Mouse (Mus musculus) hindbrain, embryonic 10.5 days (tissue): ENCODE results near the gene Cnpy1. TPM values are rescaled to one million over a fixed set of nuclear protein-coding genes. Genes with fewer than 3 reads are reported as not detected.
A peak's percentile ranks its signal among the peaks of the same experiment; 100 is the strongest.

Source experiments
- DNase-seq: peaks from one replicate; pipeline ENCODE4 v3.0.0-alpha.2; 2017; ENCODE audit warnings: low spot score
- H3K27ac ChIP-seq: fragments of 300-500 bp; sonication (generic); 2 replicates; pipeline ENCODE4 v1.5.1; 2016; ENCODE audit warnings: mild to moderate bottlenecking, moderate library complexity
- H3K27me3 ChIP-seq: fragments of 300-500 bp; sonication (generic); 2 replicates; pipeline ENCODE4 v1.6.1; 2016; ENCODE audit warnings: mild to moderate bottlenecking; ENCODE audit not compliant: poor library complexity, insufficient read depth, severe bottlenecking
- H3K36me3 ChIP-seq: fragments of 300-500 bp; sonication (generic); 2 replicates; pipeline ENCODE4 v1.6.1; 2016; ENCODE audit warnings: mild to moderate bottlenecking, moderate library complexity
- H3K4me1 ChIP-seq: fragments of 300-500 bp; sonication (generic); replicated peaks from 2 replicates; pipeline ENCODE4 v1.6.1; 2016; ENCODE audit warnings: mild to moderate bottlenecking
- H3K4me3 ChIP-seq: fragments of 300-500 bp; sonication (generic); 2 replicates; pipeline ENCODE4 v1.5.1; 2016; ENCODE audit warnings: mild to moderate bottlenecking, moderate library complexity
- H3K9me3 ChIP-seq: fragments of 300-500 bp; sonication (generic); 2 replicates; pipeline ENCODE4 v1.6.1; 2016; ENCODE audit warnings: mild to moderate bottlenecking, moderate library complexity
- WGBS: fragments of 180-500 bp; shearing (Covaris S2); methylation state at CpG from one replicate; pipeline ENCODE4 v1.1.7; 2016; 5-methylcytosine and 5-hydroxymethylcytosine counted together
- polyA plus RNA-seq: library from polyadenylated mRNA; unstranded; fragments of >200 nt; fragmentation: Nextera tagmentation; extraction: Ambion mirVana; gene quantifications from 2 replicates; pipeline ENCODE4 v1.2.1, GENCODE M21; 2016

The Cnpy1 gene
- polyA plus RNA-seq, 1 experiment from 2014 or later, result 46.7 TPM

DNA sequence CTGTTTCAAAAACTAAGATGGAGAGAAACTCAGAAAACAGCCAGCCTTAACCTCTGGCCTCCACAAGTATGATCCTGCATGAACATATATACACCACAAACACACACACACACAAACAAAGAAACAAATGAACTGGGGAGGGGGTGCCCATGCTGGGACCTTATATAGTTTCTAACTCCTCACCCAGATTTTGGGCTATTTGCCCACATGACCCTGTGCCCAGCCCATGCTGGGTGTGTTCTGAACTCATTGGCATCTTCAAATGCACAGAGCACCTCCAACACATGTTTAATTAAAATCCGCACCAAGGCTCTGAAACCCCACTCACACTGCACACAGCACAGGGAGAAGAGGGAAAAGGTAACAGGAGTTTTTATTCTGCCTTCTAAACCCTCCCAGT is 14.3 kb upstream of the Cnpy1 start:
- no peaks in the 10 kb centered on the region for H3K36me3 ChIP-seq
- H3K27me3 ChIP-seq, result no peaks in the 10 kb centered on the region; the same call in none of the 2 replicates
- no peak overlapping the region for H3K27ac ChIP-seq
- WGBS, result 88% methylated on average over 1 of the region's 1 CpGs
- H3K9me3 ChIP-seq, result no peaks in the 10 kb centered on the region
- DNase-seq, result no peak
- H3K4me1 ChIP-seq, result peaks cover 15% of the 10 kb centered on the region
- no peak overlapping the region for H3K4me3 ChIP-seq

GRCm38 (mm10) chr5:28259385-28259784 is 13.8 kb upstream of the Cnpy1 start:
- WGBS, result 63% methylated on average over 1 of the region's 1 CpGs
- H3K4me3 ChIP-seq, result no peak overlapping the region
- H3K27me3 ChIP-seq, result no peaks in the 10 kb centered on the region; the same call in none of the 2 replicates
- no peaks in the 10 kb centered on the region for H3K36me3 ChIP-seq
- no peak for DNase-seq
- peaks cover 15% of the 10 kb centered on the region for H3K4me1 ChIP-seq
- H3K9me3 ChIP-seq, result no peaks in the 10 kb centered on the region
- no peak overlapping the region for H3K27ac ChIP-seq

DNA sequence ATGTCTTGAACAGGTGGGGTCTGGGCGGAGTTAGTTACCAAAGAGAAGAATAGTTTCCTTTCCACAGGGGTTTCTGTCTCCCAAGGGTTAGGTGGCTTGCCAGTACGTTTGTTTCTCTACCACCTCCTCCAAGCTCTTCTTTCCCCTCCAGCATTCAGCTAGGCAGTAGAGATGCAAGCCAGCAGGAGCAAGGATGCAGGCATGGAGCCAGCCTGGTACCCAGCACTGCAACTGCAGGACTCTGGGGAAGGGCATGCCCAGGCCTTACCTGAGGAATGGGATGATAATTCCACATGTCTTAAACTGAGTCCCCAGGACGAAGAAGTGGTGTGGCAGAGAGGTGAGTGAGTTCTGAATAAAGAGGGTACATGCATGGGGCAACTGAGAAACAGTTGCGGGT is 12.2 kb upstream of the Cnpy1 start:
- Histone ChIP-seq H3K27me3 (no peaks in the 10 kb centered on the region; the same call in none of the 2 replicates), H3K4me3 (no peak overlapping the region), H3K27ac (no peak overlapping the region), H3K36me3 (no peaks in the 10 kb centered on the region), H3K9me3 (no peaks in the 10 kb centered on the region), H3K4me1 (peaks cover 12% of the 10 kb centered on the region; the same call in 1 of the 2 replicates)
- no peak for DNase-seq
- WGBS, result 76% methylated on average over 4 of the region's 4 CpGs

DNA sequence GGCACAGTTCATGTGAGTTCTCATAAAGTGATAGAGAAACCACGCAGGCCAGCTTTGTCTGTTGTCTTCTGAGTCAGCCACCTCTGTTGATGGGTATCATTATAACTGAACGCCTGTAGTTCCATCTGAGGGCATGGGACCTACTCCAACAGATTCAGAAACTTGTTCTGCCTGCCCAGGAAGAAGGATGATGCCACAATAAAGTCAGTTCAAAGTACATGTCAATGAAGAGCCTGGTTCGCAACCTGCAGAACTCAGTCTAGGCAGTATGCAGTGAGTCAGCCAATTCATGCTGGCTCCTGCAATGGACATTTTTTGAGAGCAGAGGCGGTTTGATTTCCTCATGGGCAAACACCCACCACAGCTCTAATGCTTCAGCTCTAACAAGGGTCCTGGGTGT is 7.4 kb upstream of the Cnpy1 start:
- Histone ChIP-seq H3K36me3 (no peaks in the 10 kb centered on the region), H3K4me3 (no peak overlapping the region), H3K27ac (no peak overlapping the region), H3K4me1 (peaks cover 18% of the 10 kb centered on the region), H3K27me3 (peaks cover 5% of the 10 kb centered on the region; the same call in 1 of the 2 replicates), H3K9me3 (no peaks in the 10 kb centered on the region)
- 89% methylated on average over 4 of the region's 4 CpGs for WGBS
- no peak for DNase-seq

- Histone ChIP-seq H3K9me3 (no peaks in the 10 kb centered on the region), H3K27me3 (peaks cover 5% of the 10 kb centered on the region; the same call in 1 of the 2 replicates)
- WGBS, result 88% methylated on average over 4 of the region's 4 CpGs
Observed at GRCm38 (mm10) chr5:28252260-28252659, 6.7 kb upstream of the Cnpy1 start.

DNA sequence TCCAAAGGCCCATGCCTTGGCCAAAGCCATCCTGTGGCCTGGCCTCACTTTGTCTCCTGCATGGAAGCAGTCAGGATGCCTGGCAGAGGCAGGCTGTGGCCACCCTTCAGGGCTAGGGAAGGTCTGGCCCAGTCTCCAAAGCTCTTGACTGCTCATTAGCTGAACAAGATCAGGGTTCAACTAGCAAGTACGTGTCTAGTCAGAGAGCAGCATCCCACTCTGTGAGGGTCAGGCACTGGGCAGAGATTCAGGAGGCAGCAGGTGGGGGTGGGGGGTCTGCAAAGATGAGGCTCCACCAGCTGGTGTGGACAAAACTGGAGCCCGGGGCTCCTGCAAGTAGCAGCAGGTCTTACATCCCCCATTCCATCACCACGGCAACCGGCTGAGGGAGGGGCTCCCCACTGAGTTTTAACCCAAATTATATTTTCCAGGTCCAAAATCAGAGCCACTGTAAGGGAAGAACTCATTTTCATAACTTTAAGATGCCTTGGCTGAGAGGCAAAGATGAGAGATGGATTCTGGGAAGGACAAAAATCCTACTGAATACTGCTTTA is 5.7 kb upstream of the Cnpy1 start:
- WGBS, result 49% methylated on average over 4 of the region's 4 CpGs
- peak; percentile 5 for DNase-seq
- Histone ChIP-seq H3K4me3 (no peak overlapping the region), H3K27me3 (peaks cover 5% of the 10 kb centered on the region; the same call in 1 of the 2 replicates), H3K4me1 (peaks cover 22% of the 10 kb centered on the region), H3K36me3 (no peaks in the 10 kb centered on the region), H3K27ac (peak overlapping the region; percentile 53; the same call in 1 of the 2 replicates), H3K9me3 (no peaks in the 10 kb centered on the region)

More at GRCm38 (mm10) chr5:28252260-28252659, 6.7 kb upstream of the Cnpy1 start:
- DNase-seq, result no peak
- H3K4me1 ChIP-seq, result peaks cover 22% of the 10 kb centered on the region
- H3K27ac ChIP-seq, result no peak overlapping the region
- no peak overlapping the region for H3K4me3 ChIP-seq
- no peaks in the 10 kb centered on the region for H3K36me3 ChIP-seq

- H3K9me3 ChIP-seq, result no peaks in the 10 kb centered on the region
- peaks cover 5% of the 10 kb centered on the region; the same call in 1 of the 2 replicates for H3K27me3 ChIP-seq
- no peaks in the 10 kb centered on the region for H3K36me3 ChIP-seq
- peaks cover 22% of the 10 kb centered on the region for H3K4me1 ChIP-seq
- H3K4me3 ChIP-seq, result no peak overlapping the region
- H3K27ac ChIP-seq, result no peak overlapping the region
- DNase-seq, result no peak
- 87% methylated on average over 2 of the region's 2 CpGs for WGBS
Observed at GRCm38 (mm10) chr5:28250479-28250878, 4.9 kb upstream of the Cnpy1 start.

- no peaks in the 10 kb centered on the region for H3K36me3 ChIP-seq
- no peak overlapping the region for H3K4me3 ChIP-seq
- no peak for DNase-seq
- H3K4me1 ChIP-seq, result peaks cover 6% of the 10 kb centered on the region; the same call in 1 of the 2 replicates
- 68% methylated on average over 4 of the region's 4 CpGs for WGBS
- H3K9me3 ChIP-seq, result no peaks in the 10 kb centered on the region
- H3K27me3 ChIP-seq, result peaks cover 5% of the 10 kb centered on the region; the same call in 1 of the 2 replicates
- no peak overlapping the region for H3K27ac ChIP-seq
Observed at GRCm38 (mm10) chr5:28245121-28245520, 485 bp downstream of the Cnpy1 start.

GRCm38 (mm10) chr5:28243501-28244177 is 2.0 kb downstream of the Cnpy1 start:
- no peak for DNase-seq
- H3K4me1 ChIP-seq, result peaks cover 6% of the 10 kb centered on the region; the same call in 1 of the 2 replicates
- H3K9me3 ChIP-seq, result no peaks in the 10 kb centered on the region
- WGBS, result 81% methylated on average over 8 of the region's 8 CpGs
- H3K27ac ChIP-seq, result no peak overlapping the region
- H3K36me3 ChIP-seq, result no peaks in the 10 kb centered on the region
- H3K27me3 ChIP-seq, result no peaks in the 10 kb centered on the region
- H3K4me3 ChIP-seq, result no peak overlapping the region

- H3K9me3 ChIP-seq, result no peaks in the 10 kb centered on the region
- H3K4me1 ChIP-seq, result peaks cover 22% of the 10 kb centered on the region
- H3K36me3 ChIP-seq, result no peaks in the 10 kb centered on the region
- peaks cover 8% of the 10 kb centered on the region; the same call in 1 of the 2 replicates for H3K27me3 ChIP-seq
- no peak for DNase-seq
- no peak overlapping the region for H3K27ac ChIP-seq
- 83% methylated on average over 4 of the region's 4 CpGs for WGBS
- no peak overlapping the region for H3K4me3 ChIP-seq
Observed at GRCm38 (mm10) chr5:28241423-28241822, 4.2 kb downstream of the Cnpy1 start.

DNA sequence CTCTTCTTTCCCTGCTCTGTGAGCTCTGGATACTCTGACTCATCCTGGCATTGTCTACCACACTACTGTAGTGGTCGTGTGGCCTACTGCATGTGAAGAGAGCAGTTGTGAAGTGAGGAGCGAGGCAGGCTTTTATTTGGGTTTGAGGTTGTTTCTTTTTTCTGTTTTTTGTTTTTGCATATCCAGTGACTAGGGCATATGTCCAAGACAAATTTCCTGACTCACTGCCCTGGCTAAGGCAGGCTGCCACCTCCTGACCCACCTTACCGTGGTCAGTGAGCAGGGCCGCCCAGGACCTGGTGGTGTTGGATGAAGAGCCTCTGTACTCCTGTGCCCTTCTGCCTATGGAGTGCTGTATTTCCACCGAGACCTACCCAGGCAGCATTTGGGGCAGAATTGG is 5.8 kb downstream of the Cnpy1 start:
- H3K36me3 ChIP-seq, result no peaks in the 10 kb centered on the region
- WGBS, result 86% methylated on average over 5 of the region's 5 CpGs
- H3K4me3 ChIP-seq, result no peak overlapping the region
- no peak overlapping the region for H3K27ac ChIP-seq
- DNase-seq, result no peak
- peaks cover 34% of the 10 kb centered on the region for H3K4me1 ChIP-seq
- H3K9me3 ChIP-seq, result no peaks in the 10 kb centered on the region
- H3K27me3 ChIP-seq, result peaks cover 8% of the 10 kb centered on the region; the same call in 1 of the 2 replicates

- Histone ChIP-seq H3K4me1 (peaks cover 34% of the 10 kb centered on the region), H3K27me3 (peaks cover 8% of the 10 kb centered on the region; the same call in 1 of the 2 replicates), H3K27ac (no peak overlapping the region), H3K36me3 (no peaks in the 10 kb centered on the region), H3K9me3 (no peaks in the 10 kb centered on the region), H3K4me3 (no peak overlapping the region)
- 90% methylated on average over 5 of the region's 5 CpGs for WGBS
- no peak for DNase-seq
Observed at GRCm38 (mm10) chr5:28238876-28239275, 6.7 kb downstream of the Cnpy1 start.

DNA sequence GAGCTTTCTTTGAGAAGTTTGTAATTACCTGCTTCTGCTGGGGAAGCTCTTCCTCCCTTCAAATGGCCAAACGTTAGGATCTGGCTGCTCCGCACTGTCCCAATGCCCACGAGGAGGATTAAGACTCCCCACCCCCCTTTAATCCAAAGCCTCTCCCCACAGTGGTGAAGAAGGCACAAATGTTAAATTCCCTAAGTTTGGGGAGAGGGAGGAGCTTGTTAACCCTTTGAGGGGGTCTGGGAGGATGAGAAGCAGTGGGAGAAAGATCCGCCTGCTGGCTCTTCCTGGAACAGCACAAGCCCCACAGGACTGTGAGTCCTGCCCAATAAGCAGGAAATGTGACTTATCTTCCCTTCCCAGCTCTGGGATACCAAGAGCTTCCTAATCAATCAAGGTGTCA is 7.5 kb downstream of the Cnpy1 start:
- H3K4me1 ChIP-seq, result peaks cover 34% of the 10 kb centered on the region
- H3K9me3 ChIP-seq, result no peaks in the 10 kb centered on the region
- 11% methylated on average over 4 of the region's 4 CpGs for WGBS
- H3K27me3 ChIP-seq, result peaks cover 8% of the 10 kb centered on the region; the same call in 1 of the 2 replicates
- no peaks in the 10 kb centered on the region for H3K36me3 ChIP-seq
- H3K27ac ChIP-seq, result peak overlapping the region; percentile 78; the same call in 1 of the 2 replicates
- peak; percentile 56 for DNase-seq
- peak overlapping the region; percentile 20 for H3K4me3 ChIP-seq
